Mouse (Mus musculus): ENCODE measurements around the gene Trnp1.

Gene Trnp1

DNA sequence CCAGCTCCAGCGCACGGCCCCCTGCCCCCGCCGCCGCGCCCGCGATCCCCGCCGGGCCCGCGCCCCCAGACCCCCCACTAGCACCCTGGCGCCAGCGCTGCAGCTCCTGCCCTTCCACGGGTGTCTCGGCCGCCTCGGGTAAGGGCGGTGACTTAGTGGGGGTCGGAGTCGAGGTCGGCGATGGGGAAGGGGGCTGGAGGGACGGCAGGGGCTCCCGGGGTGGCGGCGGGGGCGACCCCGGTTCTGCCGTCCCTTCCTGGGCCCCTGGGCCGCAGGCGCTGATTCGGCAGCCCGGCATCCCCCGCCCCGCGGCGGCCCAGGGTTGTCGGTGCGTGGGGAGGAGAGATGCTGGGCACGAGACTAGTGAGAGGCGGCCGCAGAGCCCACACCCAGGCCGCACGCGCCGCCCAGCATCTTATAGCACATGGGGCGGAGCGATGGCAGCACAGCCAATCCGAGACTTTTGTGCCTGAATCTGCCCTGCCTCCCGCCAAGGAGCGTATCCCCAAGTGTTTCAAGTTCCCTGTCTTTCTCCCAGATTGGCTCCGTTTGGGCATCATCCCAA lies at the start of gene Trnp1:
Gene Trnp1, minus strand, starts transcription at position 391 of the 565 bp plus-strand sequence.
- DNase-seq (ENCODE audit: low read depth, low spot score): peak; percentile 95

- peak; percentile 99 for DNase-seq (ENCODE audit: low read depth, low spot score)
These were observed 47.2 kb upstream of the Trnp1 start, which contains the start of gene Nudc for GRCm38 (mm10) chr4:133545272-133546231. TSS of gene Nudc (minus strand) at chr4:133545996.

- DNase-seq (ENCODE audit: low read depth, low spot score): no peak
These were observed 38.3 kb upstream of the Trnp1 start for GRCm38 (mm10) chr4:133536652-133537051.

DNA sequence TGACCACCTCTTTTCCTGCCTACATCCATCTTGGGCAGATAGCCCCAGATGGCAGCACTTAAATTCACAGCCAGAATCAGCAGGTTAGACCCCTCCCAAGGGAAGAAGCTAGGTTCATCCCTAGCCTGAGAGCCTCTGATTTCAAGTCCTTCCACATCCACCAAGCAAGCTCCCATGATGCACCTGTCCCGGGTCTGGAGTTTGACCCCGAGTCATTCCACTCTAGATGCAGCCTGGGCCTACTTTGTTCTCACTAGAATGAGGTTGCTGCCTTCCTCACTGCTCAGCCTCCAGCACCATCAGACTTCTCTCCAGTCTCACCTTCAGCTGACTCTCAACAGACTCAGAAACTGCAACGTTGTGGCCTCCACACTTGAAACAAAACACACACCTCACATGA lies 37.7 kb upstream of the Trnp1 start:
- peak; percentile 40 for DNase-seq (ENCODE audit: low read depth, low spot score)

GRCm38 (mm10) chr4:133532777-133533176 lies 34.4 kb upstream of the Trnp1 start:
- DNase-seq (ENCODE audit: low read depth, low spot score): no peak

DNA sequence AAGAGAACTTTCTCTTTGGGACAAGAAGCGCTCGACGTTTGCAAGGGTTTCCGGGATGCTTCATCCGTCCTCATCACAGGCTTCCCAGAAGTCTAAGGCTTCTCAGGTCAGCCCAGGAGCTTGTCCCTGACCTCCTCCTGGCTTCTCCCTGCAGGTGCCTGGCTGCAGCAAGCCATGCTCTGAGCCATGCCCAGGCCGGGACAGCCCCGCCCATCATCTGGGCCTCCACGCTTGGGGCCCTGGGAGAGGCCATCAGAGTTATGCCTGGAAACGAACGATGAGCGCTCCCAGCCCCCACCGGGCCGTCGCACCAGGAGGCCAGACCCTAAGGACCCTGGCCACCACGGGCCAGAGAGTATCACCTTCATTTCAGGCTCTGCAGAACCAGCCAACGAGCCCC lies 29.4 kb upstream of the Trnp1 start:
- DNase-seq (ENCODE audit: low read depth, low spot score): no peak

- no peak for DNase-seq (ENCODE audit: low read depth, low spot score)
These were observed 23.2 kb upstream of the Trnp1 start for GRCm38 (mm10) chr4:133521502-133521901.

DNA sequence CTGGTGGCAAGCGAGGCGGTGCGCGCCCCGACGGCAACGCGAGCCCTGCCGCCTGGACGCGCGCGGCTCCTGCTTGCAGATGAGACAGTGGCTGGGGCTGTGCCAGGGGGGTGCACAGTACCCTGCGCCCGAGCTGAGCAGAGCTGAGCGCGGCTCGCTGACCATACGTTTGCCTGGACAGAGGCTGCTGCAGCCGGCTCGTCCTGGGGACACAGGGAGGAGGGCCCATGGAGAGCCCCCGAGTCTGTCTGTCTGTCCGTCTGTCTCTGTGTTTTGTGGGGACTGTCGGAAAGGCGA lies 21.0 kb upstream of the Trnp1 start:
- peak; percentile 41 for DNase-seq (ENCODE audit: low read depth, low spot score)

GRCm38 (mm10) chr4:133518601-133519368 lies 20.4 kb upstream of the Trnp1 start, which contains the start of gene Kdf1:
TSS of gene Kdf1 (plus strand) at chr4:133518963.
- peak; percentile 51 for DNase-seq (ENCODE audit: low read depth, low spot score)

DNA sequence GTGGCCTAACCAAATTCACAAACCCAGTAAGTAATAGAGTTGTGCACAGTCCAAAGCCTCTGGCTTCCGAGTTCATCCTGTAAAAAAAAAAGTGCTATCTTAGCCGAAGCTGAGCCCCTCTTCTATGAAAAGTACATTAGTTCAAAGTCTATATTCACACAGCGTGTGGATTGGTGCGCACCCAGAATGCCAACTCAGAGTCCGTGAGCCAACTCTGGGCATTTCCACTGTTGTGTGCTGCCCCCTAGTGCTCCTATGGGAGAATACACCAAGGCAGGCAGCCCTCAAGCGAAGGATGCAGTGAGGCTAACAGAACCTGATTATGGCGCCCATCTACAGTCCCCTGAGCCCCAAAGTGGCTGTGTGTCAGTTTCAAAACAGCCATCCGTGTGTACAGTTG lies 14.6 kb upstream of the Trnp1 start:
- DNase-seq (ENCODE audit: low read depth, low spot score): peak; percentile 86

GRCm38 (mm10) chr4:133512511-133512910 lies 14.2 kb upstream of the Trnp1 start:
- DNase-seq (ENCODE audit: low read depth, low spot score): peak; percentile 40

GRCm38 (mm10) chr4:133511050-133511449 lies 12.7 kb upstream of the Trnp1 start:
- DNase-seq (ENCODE audit: low read depth, low spot score): no peak

DNA sequence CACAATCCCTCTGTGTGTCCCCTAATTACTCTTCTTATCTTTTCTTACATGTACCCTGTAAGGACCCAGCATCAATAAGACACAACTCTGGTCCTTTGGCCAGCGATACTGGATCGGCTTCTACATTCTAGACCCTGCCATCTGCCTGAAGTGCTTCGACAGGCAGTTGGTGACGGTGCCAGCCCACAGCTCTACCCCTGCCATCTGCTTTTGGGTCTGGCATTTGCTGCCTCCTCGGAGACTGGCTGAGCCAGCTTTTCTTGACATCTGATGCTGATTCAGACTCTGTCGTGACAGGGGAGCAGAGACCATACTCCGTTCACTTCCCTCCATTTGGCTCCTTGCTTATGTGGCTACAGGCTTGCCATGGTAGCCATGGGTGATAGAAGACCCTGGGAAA lies 10.6 kb upstream of the Trnp1 start:
- no peak for DNase-seq (ENCODE audit: low read depth, low spot score)

DNA sequence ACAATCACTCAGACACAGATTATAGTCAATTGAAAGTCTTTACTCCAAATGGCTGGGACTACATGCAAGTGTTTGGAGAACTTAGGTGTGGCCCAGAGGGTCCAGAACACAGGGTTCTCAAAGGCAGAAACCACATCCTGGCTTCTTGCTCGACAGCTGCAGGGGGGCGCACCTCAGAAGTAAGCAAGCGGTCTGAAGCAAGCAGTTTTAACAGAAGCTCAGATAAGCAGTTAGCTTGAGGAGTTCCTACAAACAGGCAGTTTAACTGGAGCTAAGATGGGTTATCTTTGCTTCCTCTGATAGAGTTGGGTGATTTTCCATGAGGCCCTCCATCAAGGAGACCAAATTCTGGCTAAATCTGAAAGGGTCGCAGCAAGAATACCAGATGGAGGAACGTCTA lies 8.2 kb upstream of the Trnp1 start:
- DNase-seq (ENCODE audit: low read depth, low spot score): no peak

GRCm38 (mm10) chr4:133504755-133505485 lies 6.6 kb upstream of the Trnp1 start:
- DNase-seq (ENCODE audit: low read depth, low spot score): no peak

- DNase-seq (ENCODE audit: low read depth, low spot score): no peak
These were observed 6.0 kb upstream of the Trnp1 start for GRCm38 (mm10) chr4:133504300-133504699.

GRCm38 (mm10) chr4:133501514-133501913 lies 3.2 kb upstream of the Trnp1 start:
- DNase-seq (ENCODE audit: low read depth, low spot score): no peak

DNA sequence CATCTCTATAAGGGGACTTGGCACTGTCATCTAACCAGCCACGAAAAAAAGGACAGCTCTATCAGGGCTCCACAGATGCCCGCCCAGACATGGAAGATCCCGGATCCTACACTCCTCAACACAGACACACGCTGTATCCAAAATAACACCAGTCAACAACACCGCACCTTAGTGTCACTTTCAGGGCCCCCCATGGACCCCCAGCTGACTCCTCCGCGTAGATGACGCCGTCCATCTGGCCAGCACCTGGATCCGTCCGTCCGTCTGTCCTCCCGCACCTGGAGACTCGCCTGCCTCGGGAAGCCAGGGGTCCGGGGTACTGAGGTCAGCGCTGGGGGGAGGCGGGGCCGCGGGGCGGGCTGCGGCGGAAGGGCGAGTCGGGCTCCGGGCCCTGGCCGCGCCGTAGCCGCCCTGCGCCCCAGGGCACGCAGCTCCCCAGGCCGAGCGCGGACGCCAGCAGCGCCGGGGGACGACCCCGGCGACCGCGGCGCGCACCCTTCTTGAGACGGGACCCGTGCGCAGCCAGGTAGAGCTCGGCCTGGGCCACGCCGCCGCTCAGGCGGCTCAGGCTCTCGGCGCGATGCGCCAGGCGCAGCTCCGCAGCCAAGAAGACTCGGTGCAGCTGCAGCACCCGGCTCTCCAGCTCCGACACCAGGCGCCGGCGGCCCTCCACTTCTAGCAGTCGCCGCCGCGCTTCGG lies 740 bp downstream of the Trnp1 start:
- peak; percentile 74 for DNase-seq (ENCODE audit: low read depth, low spot score)

GRCm38 (mm10) chr4:133496738-133497445 lies 1.5 kb downstream of the Trnp1 start:
- DNase-seq (ENCODE audit: low read depth, low spot score): no peak

DNA sequence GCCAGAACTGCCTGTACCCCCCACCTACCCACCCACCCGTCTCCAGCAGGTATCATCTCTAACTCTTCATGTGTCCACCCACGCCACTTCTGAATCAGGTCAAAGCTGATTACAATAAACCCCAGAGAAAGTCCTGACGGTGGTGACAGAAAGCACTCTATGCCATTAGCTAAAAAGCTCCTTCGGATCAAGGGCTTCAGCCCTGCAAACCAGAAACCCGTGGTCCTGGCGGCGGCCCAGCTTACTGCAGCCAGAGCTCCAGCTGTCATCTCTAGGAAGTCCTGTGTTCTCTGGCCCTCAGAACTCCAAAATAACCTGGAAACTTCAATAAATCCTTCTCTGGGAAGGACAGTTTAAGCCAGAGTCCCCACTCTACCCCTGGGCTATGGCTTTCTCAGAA lies 2.6 kb downstream of the Trnp1 start:
- peak; percentile 40 for DNase-seq (ENCODE audit: low read depth, low spot score)
